Mouse (Mus musculus) kidney, adult 2 months (tissue): ENCODE data around the gene Cd247. TPM values are rescaled to one million over a fixed set of nuclear protein-coding genes. Genes with fewer than 3 reads are reported as not detected.
A peak's percentile ranks its signal among the peaks of the same experiment; 100 is the strongest.

Source experiments
- DNase-seq: peaks from one replicate; pipeline ENCODE4 v3.0.0; 2021
- H3K27ac ChIP-seq: fragments of 200-500 bp; 2 replicates; pipeline ENCODE4 v1.5.1; 2012; ENCODE audit warnings: low read depth, low read length, control low read depth, inconsistent platforms; ENCODE audit not compliant: insufficient read depth
- H3K27me3 ChIP-seq: fragments of 200-500 bp; replicated peaks from 2 replicates; pipeline ENCODE4 v1.6.1; 2012; ENCODE audit warnings: mild to moderate bottlenecking, moderate library complexity, low read length, inconsistent platforms; ENCODE audit not compliant: control insufficient read depth, insufficient read depth
- H3K36me3 ChIP-seq: fragments of 200-500 bp; 2 replicates; pipeline ENCODE4 v1.6.1; 2012; ENCODE audit warnings: mild to moderate bottlenecking, moderate library complexity, low read length, inconsistent platforms; ENCODE audit not compliant: control insufficient read depth, insufficient read depth
- H3K4me1 ChIP-seq: fragments of 200-500 bp; 2 replicates; pipeline ENCODE4 v1.6.1; 2011; ENCODE audit warnings: low read length; ENCODE audit not compliant: control insufficient read depth, insufficient read depth
- H3K4me3 ChIP-seq: fragments of 200-500 bp; 2 replicates; pipeline ENCODE4 v1.5.1; 2011; ENCODE audit warnings: mild to moderate bottlenecking, low read depth, low read length, control low read depth; ENCODE audit not compliant: insufficient read depth
- CTCF ChIP-seq: fragments of 200-500 bp; conservative IDR thresholded peaks from 2 replicates; pipeline ENCODE4 v1.5.1; 2011; ENCODE audit warnings: low read depth, mild to moderate bottlenecking, control low read depth, low read length, moderate library complexity, mixed read lengths; ENCODE audit not compliant: insufficient read depth, insufficient read length
- POLR2A ChIP-seq: fragments of 200-500 bp; IDR thresholded peaks from one replicate; pipeline ENCODE4 v1.6.1; 2011; ENCODE audit warnings: low read depth, low read length, control low read depth
- WGBS: fragments of 180-500 bp; shearing (Covaris S2); methylation state at CpG from one replicate; pipeline ENCODE4 v1.1.7; 2018; 5-methylcytosine and 5-hydroxymethylcytosine counted together
- polyA plus RNA-seq: library from polyadenylated mRNA; depleted of rRNA; stranded (reverse); fragments of >200 nt; gene quantifications from 2 replicates; pipeline ENCODE4 v1.2.3, GENCODE M21; 2012

The Cd247 gene
- polyA plus RNA-seq, 1 experiment: 5.5 TPM

DNA sequence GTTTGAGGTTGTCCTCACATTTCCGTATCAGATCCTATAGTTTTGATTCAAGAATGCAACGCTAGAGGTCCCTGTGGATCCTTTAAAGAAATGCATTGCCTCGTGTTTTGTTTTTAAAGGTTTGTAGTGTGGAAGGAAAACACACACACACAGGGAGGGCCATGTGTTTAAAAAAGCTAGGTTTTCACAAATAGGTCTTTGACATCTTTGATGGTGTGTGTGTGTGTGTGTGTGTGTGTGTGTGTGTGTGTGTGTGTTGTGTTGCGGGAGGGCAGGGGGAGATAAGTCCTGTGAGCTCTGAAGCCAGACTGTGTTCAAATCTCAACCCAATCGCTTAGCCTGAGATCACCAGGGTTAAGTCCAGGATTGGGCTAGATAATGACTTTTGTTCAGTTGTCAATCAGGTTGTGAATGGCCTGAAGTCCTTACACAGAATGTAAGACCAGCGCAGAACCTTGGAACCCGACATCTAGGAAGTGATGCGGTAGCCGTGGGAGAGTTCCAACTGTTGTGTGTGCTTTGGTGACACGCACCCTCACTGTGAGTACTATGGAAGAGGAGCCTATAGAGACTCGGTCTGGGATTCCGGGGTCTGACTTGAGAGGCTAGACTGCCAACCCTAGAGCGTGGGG is 8.4 kb upstream of the Cd247 start:
- no peak for TF ChIP-seq POLR2A
- no peak for TF ChIP-seq CTCF
- Histone ChIP-seq H3K4me1 (no peaks in the 10 kb centered on the region; the same call in 1 of the 2 replicates), H3K27ac (no peak overlapping the region), H3K36me3 (no peaks in the 10 kb centered on the region), H3K27me3 (no peaks in the 10 kb centered on the region; the same call in 1 of the 2 replicates), H3K4me3 (peak overlapping the region; percentile 41; the same call in 1 of the 2 replicates)
- 4% methylated on average over 13 of the region's 13 CpGs for WGBS
- peak; percentile 22 for DNase-seq

GRCm38 (mm10) chr1:165780586-165781111 is 7.8 kb upstream of the Cd247 start:
- TF ChIP-seq CTCF: peak; percentile 71
- no peak for TF ChIP-seq POLR2A

DNA sequence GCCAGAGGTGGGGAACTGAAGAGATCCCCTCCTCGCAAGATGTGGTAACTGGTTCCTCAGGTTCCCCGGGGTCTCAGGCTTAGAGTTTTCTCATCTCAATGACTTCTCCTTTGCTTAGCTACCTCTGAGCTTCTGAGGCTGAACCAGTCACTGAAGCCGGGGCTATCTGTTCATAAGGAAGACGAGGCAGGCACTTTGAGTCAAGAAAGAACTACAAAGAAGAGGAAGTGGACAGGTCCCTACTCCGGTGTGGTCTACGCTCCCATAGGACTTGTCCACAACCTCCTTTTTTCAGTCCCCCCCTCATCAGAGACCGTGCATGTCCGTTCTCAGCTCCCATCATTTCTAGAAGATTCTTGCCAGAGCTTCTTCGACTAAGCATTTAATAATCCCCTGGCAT is 7.1 kb upstream of the Cd247 start:
- DNase-seq: no peak
- WGBS: 86% methylated on average over 9 of the region's 9 CpGs
- no peaks in the 10 kb centered on the region; the same call in 1 of the 2 replicates for H3K4me1 ChIP-seq
- TF ChIP-seq CTCF: no peak
- no peak for TF ChIP-seq POLR2A
- H3K36me3 ChIP-seq: no peaks in the 10 kb centered on the region
- H3K27me3 ChIP-seq: no peaks in the 10 kb centered on the region; the same call in 1 of the 2 replicates
- H3K27ac ChIP-seq: no peak overlapping the region
- no peak overlapping the region for H3K4me3 ChIP-seq

More at GRCm38 (mm10) chr1:165780586-165781111, 7.8 kb upstream of the Cd247 start:
- H3K27ac ChIP-seq: no peak overlapping the region
- H3K4me3 ChIP-seq: peak overlapping the region; percentile 41; the same call in 1 of the 2 replicates
- DNase-seq: peak; percentile 64
- WGBS: 5% methylated on average over 20 of the region's 20 CpGs
- H3K4me1 ChIP-seq: no peaks in the 10 kb centered on the region; the same call in 1 of the 2 replicates
- H3K36me3 ChIP-seq: no peaks in the 10 kb centered on the region
- H3K27me3 ChIP-seq: no peaks in the 10 kb centered on the region; the same call in 1 of the 2 replicates

DNA sequence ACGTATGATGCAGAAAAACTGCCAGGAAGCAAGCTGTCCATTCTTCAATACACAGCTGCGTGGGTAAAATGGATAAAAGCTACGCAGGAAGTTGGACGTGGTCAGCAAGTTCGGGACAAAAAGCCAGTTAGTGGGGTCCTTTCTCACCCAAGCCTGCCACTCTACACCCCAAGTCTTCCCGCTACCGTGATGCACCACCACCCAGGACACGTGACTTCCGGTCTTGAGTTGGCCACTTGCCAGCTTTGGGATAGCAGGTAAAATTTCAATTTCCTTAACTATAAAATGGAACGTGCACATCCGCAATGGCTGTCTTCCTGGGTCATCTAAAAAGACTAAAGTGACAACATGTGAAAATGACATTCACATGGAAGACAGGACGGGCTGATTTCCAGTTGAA is 6.6 kb upstream of the Cd247 start:
- no peak for DNase-seq
- 76% methylated on average over 12 of the region's 12 CpGs for WGBS
- H3K4me3 ChIP-seq: no peak overlapping the region
- no peaks in the 10 kb centered on the region; the same call in 1 of the 2 replicates for H3K4me1 ChIP-seq
- no peak overlapping the region for H3K27ac ChIP-seq
- H3K27me3 ChIP-seq: no peaks in the 10 kb centered on the region; the same call in 1 of the 2 replicates
- no peaks in the 10 kb centered on the region for H3K36me3 ChIP-seq
- TF ChIP-seq CTCF: no peak
- no peak for TF ChIP-seq POLR2A

- DNase-seq: no peak
- Histone ChIP-seq H3K36me3 (no peaks in the 10 kb centered on the region), H3K4me3 (no peak overlapping the region), H3K27me3 (no peaks in the 10 kb centered on the region; the same call in 1 of the 2 replicates), H3K4me1 (no peaks in the 10 kb centered on the region), H3K27ac (no peak overlapping the region)
- TF ChIP-seq CTCF: no peak
- no peak for TF ChIP-seq POLR2A
- WGBS: 60% methylated on average over 11 of the region's 11 CpGs
Observed at GRCm38 (mm10) chr1:165786296-165786695, 2.2 kb upstream of the Cd247 start.

DNA sequence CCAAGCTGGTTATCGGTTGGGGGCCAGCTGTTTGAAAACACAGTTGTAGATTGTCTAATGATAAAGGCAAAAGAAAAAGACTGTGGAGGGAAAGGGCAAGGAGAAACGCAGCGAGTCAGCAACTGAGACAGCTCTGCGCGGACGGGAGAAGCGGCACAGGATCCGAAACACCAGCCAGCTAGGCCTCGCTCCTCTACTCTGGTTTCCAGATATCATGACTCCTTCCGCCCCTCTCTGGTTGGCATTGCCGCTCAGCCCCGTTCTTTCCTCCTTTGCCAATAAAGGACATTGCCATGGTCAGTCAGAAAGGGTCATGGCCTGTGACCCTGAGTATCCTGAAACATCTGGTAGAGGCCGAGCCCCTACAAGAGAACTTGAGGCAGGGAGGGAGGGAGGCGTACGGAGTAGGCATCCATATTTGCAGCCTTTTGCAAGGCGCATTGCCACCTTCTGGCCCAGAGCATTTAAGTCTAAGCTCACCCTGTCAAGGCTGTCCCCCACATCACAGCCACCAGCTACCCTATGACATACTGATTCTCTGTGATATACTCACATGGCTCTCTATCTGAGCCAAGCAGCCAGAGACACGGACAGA is 682 bp downstream of the Cd247 start:
- TF ChIP-seq POLR2A: no peak
- no peak for TF ChIP-seq CTCF
- Histone ChIP-seq H3K4me1 (no peaks in the 10 kb centered on the region), H3K27me3 (no peaks in the 10 kb centered on the region; the same call in 1 of the 2 replicates), H3K36me3 (no peaks in the 10 kb centered on the region), H3K4me3 (no peak overlapping the region), H3K27ac (no peak overlapping the region)
- WGBS: 92% methylated on average over 17 of the region's 17 CpGs
- DNase-seq: no peak

GRCm38 (mm10) chr1:165789963-165790362 is 1.5 kb downstream of the Cd247 start:
- DNase-seq: no peak
- 93% methylated on average over 6 of the region's 6 CpGs for whole genome bisulfite sequencing
- Histone ChIP-seq H3K36me3 (no peaks in the 10 kb centered on the region), H3K4me3 (no peak overlapping the region), H3K27ac (no peak overlapping the region), H3K27me3 (no peaks in the 10 kb centered on the region), H3K4me1 (no peaks in the 10 kb centered on the region)
- TF ChIP-seq CTCF (no peak), POLR2A (no peak)
